Mouse (Mus musculus) kidney, adult 11 months (tissue): ENCODE data around the gene Vat1l.

Experiments
- DNase-seq: peaks from one replicate; pipeline ENCODE4 v3.0.0; 2022

Vat1l gene

GRCm38 (mm10) chr8:114411421-114411820 is 206.0 kb downstream of the Vat1l start:
- DNase-seq = no peak

- no peak for DNase-seq
Measured at GRCm38 (mm10) chr8:114417786-114418185, 212.4 kb downstream of the Vat1l start, which contains the start of gene Clec3a. TSS of gene Clec3a (plus strand) at chr8:114418086.

- DNase-seq = no peak
Measured at GRCm38 (mm10) chr8:114418486-114418885, 213.1 kb downstream of the Vat1l start.

DNA sequence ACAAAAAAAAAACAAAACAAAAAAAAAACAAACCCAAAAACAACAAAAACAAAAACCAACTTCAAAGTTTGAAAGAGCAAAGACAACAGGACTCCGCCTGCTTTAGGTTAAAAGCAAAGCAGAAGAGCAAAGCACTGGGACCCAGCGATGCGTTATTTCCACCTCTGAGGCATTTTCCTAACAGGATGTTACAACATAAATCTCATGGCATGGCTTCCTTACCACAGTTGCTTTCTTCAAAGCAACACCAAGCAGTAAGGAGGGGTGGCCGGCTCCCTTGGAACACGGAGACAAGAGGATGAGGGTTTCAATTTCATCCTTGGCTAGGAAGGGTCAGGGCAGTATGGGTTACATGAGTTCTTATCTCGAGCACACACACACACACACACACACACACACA is 213.5 kb downstream of the Vat1l start:
- no peak for DNase-seq

DNA sequence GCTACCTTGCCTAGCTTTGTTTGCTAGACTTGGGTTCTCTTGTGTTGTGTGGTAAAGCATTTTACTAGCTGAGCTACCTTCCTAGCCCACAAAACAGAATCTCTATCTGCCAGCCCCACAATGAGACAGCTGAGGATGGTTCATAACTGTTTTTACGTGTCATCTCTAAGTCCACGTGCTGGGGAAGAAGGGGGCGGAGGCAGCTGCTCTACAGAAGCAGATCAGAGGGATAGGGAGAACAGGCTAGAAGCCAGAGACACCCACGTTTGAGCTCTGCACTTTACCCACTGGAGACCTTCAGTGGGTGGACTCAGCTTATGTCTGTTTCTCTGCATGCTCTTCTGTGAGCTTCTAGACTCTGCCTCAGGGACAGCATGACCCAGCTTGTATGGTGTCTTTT is 216.1 kb downstream of the Vat1l start:
- no peak for DNase-seq
